Mouse (Mus musculus) G1E (cell line): Measurements from ENCODE around the gene Vmp1. TPM values are rescaled to one million over a fixed set of nuclear protein-coding genes. Genes with fewer than 3 reads are reported as not detected.

Experiments used
- ATAC-seq: 2 replicates; pipeline ENCODE4 v1.8.0; 2016; ENCODE audit warnings: mild to moderate bottlenecking; ENCODE audit not compliant: insufficient number of reproducible peaks, poor library complexity, low FRiP score, severe bottlenecking; ENCODE audit errors: extremely low read depth
- DNase-seq: peaks from one replicate; pipeline ENCODE4 v3.0.0; 2012; ENCODE audit warnings: low spot score
- H3K27me3 ChIP-seq: 2 replicates; pipeline ENCODE4 v1.6.1; 2012; ENCODE audit warnings: mild to moderate bottlenecking, low read length, inconsistent platforms; ENCODE audit not compliant: insufficient read depth
- H3K36me3 ChIP-seq: replicated peaks from 2 replicates; pipeline ENCODE3; 2012; ENCODE audit warnings: mild to moderate bottlenecking, inconsistent platforms
- H3K4me1 ChIP-seq: 2 replicates; pipeline ENCODE4 v1.6.1; 2012; ENCODE audit warnings: low read depth, low read length, inconsistent platforms, mixed read lengths; ENCODE audit not compliant: insufficient read depth
- H3K4me3 ChIP-seq: 2 replicates; pipeline ENCODE4 v1.5.1; 2012; ENCODE audit warnings: low read depth, mild to moderate bottlenecking, inconsistent platforms, low read length, moderate library complexity, mixed read lengths
- H3K9me3 ChIP-seq: replicated peaks from 2 replicates; pipeline ENCODE4 v1.6.1; 2012; ENCODE audit warnings: inconsistent platforms
- CTCF ChIP-seq: IDR thresholded peaks from 2 replicates; pipeline ENCODE4 v1.5.1; 2012; ENCODE audit warnings: low read depth, low read length, inconsistent platforms, mixed read lengths
- GATA1 ChIP-seq: IDR thresholded peaks from 2 replicates; pipeline ENCODE4 v1.6.1; 2012; ENCODE audit warnings: borderline replicate concordance, low read length, inconsistent platforms, mixed read lengths
- GATA2 ChIP-seq: IDR thresholded peaks from 2 replicates; pipeline ENCODE4 v1.6.1; 2012; ENCODE audit warnings: low read depth, low read length, inconsistent platforms, borderline replicate concordance
- POLR2AphosphoS5 ChIP-seq: IDR thresholded peaks from 2 replicates; pipeline ENCODE4 v1.6.1; 2012; ENCODE audit warnings: low read depth, low read length, inconsistent platforms; ENCODE audit not compliant: insufficient replicate concordance
- TAL1 ChIP-seq: conservative IDR thresholded peaks from 2 replicates; pipeline ENCODE4 v1.6.1; 2012; ENCODE audit warnings: low read depth, low read length, inconsistent platforms, mixed read lengths
- polyA plus RNA-seq: library from polyadenylated mRNA; stranded (reverse); fragments of >175 nt; gene quantifications from 2 replicates; pipeline ENCODE4 v1.2.3, GENCODE M21; 2012
- total RNA-seq, 2 experiments: library from RNA; stranded (forward) in 1 of 2; stranded (reverse) in 1 of 2; fragments of 200-1000 nt in 1 of 2; fragments of >200 nt in 1 of 2; fragmentation: Nextera tagmentation in 1 of 2; gene quantifications; 2 replicates each; pipeline ENCODE4 v1.2.3; 2014 to 2017

Gene Vmp1
- total and polyA plus RNA-seq, 3 experiments, result 19.1 to 188 (median 163) TPM

- peaks cover 30% of the 10 kb centered on the region for H3K36me3 ChIP-seq
- TF ChIP-seq TAL1, result no peak
- TF ChIP-seq GATA1, result no peak
- TF ChIP-seq GATA2, result no peak
- no peak for TF ChIP-seq POLR2AphosphoS5
- no peak for TF ChIP-seq CTCF
- peaks cover 55% of the 10 kb centered on the region for H3K4me1 ChIP-seq
- no peak for DNase-seq
- H3K27me3 ChIP-seq, result no peaks in the 10 kb centered on the region
- H3K4me3 ChIP-seq, result no peak overlapping the region
- ATAC-seq, result no peak
- H3K9me3 ChIP-seq, result no peaks in the 10 kb centered on the region
Observed at GRCm38 (mm10) chr11:86579731-86580318, 103.8 kb downstream of the Vmp1 start.

- Histone ChIP-seq H3K9me3 (no peaks in the 10 kb centered on the region), H3K4me3 (no peak overlapping the region), H3K27me3 (no peaks in the 10 kb centered on the region), H3K36me3 (peaks cover 30% of the 10 kb centered on the region), H3K4me1 (peaks cover 51% of the 10 kb centered on the region)
- ATAC-seq, result no peak
- no peak for TF ChIP-seq CTCF
- TF ChIP-seq GATA1, result no peak
- TF ChIP-seq POLR2AphosphoS5, result no peak
- no peak for TF ChIP-seq TAL1
- TF ChIP-seq GATA2, result no peak
- no peak for DNase-seq
Observed at GRCm38 (mm10) chr11:86578809-86579730, 104.6 kb downstream of the Vmp1 start.

- H3K4me1 ChIP-seq, result peaks cover 46% of the 10 kb centered on the region
- ATAC-seq, result no peak
- DNase-seq, result no peak
- H3K4me3 ChIP-seq, result no peak overlapping the region
- no peaks in the 10 kb centered on the region for H3K27me3 ChIP-seq
- TF ChIP-seq POLR2AphosphoS5 (no peak), TAL1 (no peak), GATA1 (no peak), GATA2 (no peak), CTCF (no peak)
- no peaks in the 10 kb centered on the region for H3K9me3 ChIP-seq
- H3K36me3 ChIP-seq, result peaks cover 26% of the 10 kb centered on the region
Observed at GRCm38 (mm10) chr11:86578106-86578808, 105.4 kb downstream of the Vmp1 start.

GRCm38 (mm10) chr11:86577231-86577630 lies 106.4 kb downstream of the Vmp1 start:
- H3K4me3 ChIP-seq, result no peak overlapping the region
- peaks cover 17% of the 10 kb centered on the region for H3K36me3 ChIP-seq
- TF ChIP-seq CTCF (no peak), GATA1 (no peak), TAL1 (no peak), POLR2AphosphoS5 (no peak), GATA2 (no peak)
- H3K9me3 ChIP-seq, result no peaks in the 10 kb centered on the region
- ATAC-seq (no peak), DNase-seq (no peak)
- H3K4me1 ChIP-seq, result peaks cover 39% of the 10 kb centered on the region
- H3K27me3 ChIP-seq, result no peaks in the 10 kb centered on the region

- TF ChIP-seq POLR2AphosphoS5 (no peak), GATA1 (no peak), TAL1 (no peak), CTCF (no peak), GATA2 (no peak)
- no peak for ATAC-seq
- DNase-seq, result no peak
- Histone ChIP-seq H3K36me3 (peaks cover 8% of the 10 kb centered on the region), H3K4me1 (peaks cover 32% of the 10 kb centered on the region), H3K27me3 (no peaks in the 10 kb centered on the region), H3K4me3 (no peak overlapping the region), H3K9me3 (no peaks in the 10 kb centered on the region)
Observed at GRCm38 (mm10) chr11:86575632-86576378, 107.8 kb downstream of the Vmp1 start.

GRCm38 (mm10) chr11:86574408-86574807 lies 109.2 kb downstream of the Vmp1 start:
- peaks cover 26% of the 10 kb centered on the region for H3K4me1 ChIP-seq
- no peak for DNase-seq
- TF ChIP-seq GATA2, result no peak
- no peak for TF ChIP-seq TAL1
- TF ChIP-seq GATA1, result no peak
- no peak for TF ChIP-seq POLR2AphosphoS5
- no peak for TF ChIP-seq CTCF
- H3K27me3 ChIP-seq, result no peaks in the 10 kb centered on the region
- peaks cover 5% of the 10 kb centered on the region for H3K36me3 ChIP-seq
- no peak overlapping the region for H3K4me3 ChIP-seq
- ATAC-seq, result no peak
- H3K9me3 ChIP-seq, result no peaks in the 10 kb centered on the region
